ENCODE assay signal across 22 mouse cellular contexts in the genomic region with DNA sequence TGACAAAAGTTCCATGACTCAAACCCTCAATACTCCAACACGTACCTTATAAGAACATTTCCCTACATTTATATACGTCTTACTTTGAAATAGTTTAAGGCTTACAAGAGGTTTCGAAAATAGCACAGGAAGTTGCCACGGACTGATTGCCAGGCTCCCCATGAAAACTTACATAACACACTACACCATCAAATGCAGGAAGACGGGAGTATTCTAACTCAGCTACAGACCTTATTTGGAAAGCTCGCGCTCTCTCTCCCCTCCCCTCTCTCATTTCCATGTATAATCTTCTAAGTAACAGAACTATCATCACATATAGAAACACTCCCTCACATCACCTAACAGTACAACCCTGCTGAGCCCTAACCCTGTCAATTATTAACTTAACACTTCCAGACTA. TPM values are rescaled to one million over a fixed set of nuclear protein-coding genes. Genes with fewer than 3 reads are reported as not detected.
A peak's percentile ranks its signal among the peaks of the same experiment; 100 is the strongest.
DNase-seq lines count a peak whose midpoint lies in the region; ATAC-seq lines count a peak whose summit lies in the region.
"Had no signal": no experiment of that assay in that cellular context is flagged by ENCODE, and none has a peak within 500 bp of the region (broad histone marks: within the 10 kb centered on the region; RNA-seq: fewer than 3 reads in every experiment).

No protein-coding gene starts in this region.

- peak; percentile 52; the same call in 1 of the 2 replicates for ATAC-seq in megakaryocyte progenitor cell, adult 5-6 weeks (replicated peaks; ENCODE audit: poor library complexity)
- ATAC-seq: activated CD4-positive, CD25-positive, alpha-beta regulatory T cell, adult 4 months; CD4-positive, CD25-positive, alpha-beta regulatory T cell, adult 4 months; forebrain, embryonic 14.5 days; forebrain, embryonic 16.5 days; Patski had no signal

- DNase-seq in 416B (ENCODE audit: low read depth) = peak; percentile 26
- peak; percentile 72 for DNase-seq in brain, adult 2 months (ENCODE audit: low read depth, low spot score)
- no peak for DNase-seq in heart, adult 9 months (ENCODE audit: low spot score in 2 of 2)
- DNase-seq in ovary, postnatal 14 days (ENCODE audit: low spot score) = no peak
- DNase-seq: adrenal gland, adult 8-10 months; adrenal gland, postnatal 14 days; adrenal gland, postnatal 36 days; B cell, adult 2 months; cerebellum, adult 11 months; cerebellum, adult 18-20 months; cerebellum, adult 8-10 months; cerebellum, adult 9-11 months; cerebellum, postnatal 14 days; cerebellum, postnatal 36 days; embryo, embryonic 11 days had no signal

RNA-seq across cellular contexts. Expression of gene Ina, which starts 5.1 kb away (rescaled TPM):
- total RNA-seq in megakaryocyte progenitor cell, adult 5-6 weeks (2015) = 0.22 TPM in 1 of 2 replicates, not detected in the other
- not detected in 2 replicates for total RNA-seq in megakaryocyte progenitor cell, adult 5-6 weeks (2017)
- total RNA-seq: CH12.LX had no signal

RNA-seq across cellular contexts. Expression of gene Nt5c2, which starts 5.5 kb away (rescaled TPM):
- total RNA-seq in megakaryocyte progenitor cell, adult 5-6 weeks (2015) = 52.5 and 59.4 TPM in 2 replicates
- 79.3 and 80.0 TPM in 2 replicates for total RNA-seq in megakaryocyte progenitor cell, adult 5-6 weeks (2017)

RNA-seq across cellular contexts. Expression of gene Pcgf6, which starts 41.3 kb away (rescaled TPM):
- 22.8 and 29.0 TPM in 2 replicates for total RNA-seq in megakaryocyte progenitor cell, adult 5-6 weeks (2015)
- total RNA-seq in megakaryocyte progenitor cell, adult 5-6 weeks (2017) = 9.1 and 14.2 TPM in 2 replicates

RNA-seq across cellular contexts. Expression of gene Taf5, which starts 58.1 kb away (rescaled TPM):
- total RNA-seq in megakaryocyte progenitor cell, adult 5-6 weeks (2015) = 17.0 and 18.7 TPM in 2 replicates
- 20.6 and 25.7 TPM in 2 replicates for total RNA-seq in megakaryocyte progenitor cell, adult 5-6 weeks (2017)

Comparison
In these comparisons a context has a peak if more than half of its experiments do, and no peak if none do; other contexts are left out.
1. DNase-seq: peak in 416B (single experiment) and brain, adult 2 months (single experiment); none in heart, adult 9 months (0 of 2) and ovary, postnatal 14 days (single experiment).